Mouse (Mus musculus) left cerebral cortex, adult 2 months (tissue): ENCODE measurements at regions not wholly inside any gene's neighbourhood (a gene's known extent, or its start where the extent isn't known, plus 50 kb on each side); places are given as distances from the start of the nearest gene placed in this dataset.

ENCODE experiments used
- DNase-seq, 2 experiments: peaks; one replicate each; pipeline ENCODE4 v3.0.0; 2021 to 2022; ENCODE audit warnings: low spot score in 2 of 2, mixed read lengths in 1 of 2; ENCODE audit errors: extremely low spot score in 1 of 2
- H3K27ac ChIP-seq: fragments of 200-600 bp; 2 replicates; pipeline ENCODE4 v1.8.1; 2022
- H3K4me3 ChIP-seq: fragments of 200-600 bp; 2 replicates; pipeline ENCODE4 v1.8.1; 2022
- CTCF ChIP-seq: fragments of 200-600 bp; IDR thresholded peaks from 2 replicates; pipeline ENCODE4 v1.8.1; 2022; ENCODE audit warnings: antibody characterized with exemption, mild to moderate bottlenecking, moderate library complexity
- intact Hi-C: fragments of 180-260 bp; cut with DNase I; formaldehyde crosslinking; loops from one replicate; pipeline ENCODE4 v1.15.1; 2025

DNA sequence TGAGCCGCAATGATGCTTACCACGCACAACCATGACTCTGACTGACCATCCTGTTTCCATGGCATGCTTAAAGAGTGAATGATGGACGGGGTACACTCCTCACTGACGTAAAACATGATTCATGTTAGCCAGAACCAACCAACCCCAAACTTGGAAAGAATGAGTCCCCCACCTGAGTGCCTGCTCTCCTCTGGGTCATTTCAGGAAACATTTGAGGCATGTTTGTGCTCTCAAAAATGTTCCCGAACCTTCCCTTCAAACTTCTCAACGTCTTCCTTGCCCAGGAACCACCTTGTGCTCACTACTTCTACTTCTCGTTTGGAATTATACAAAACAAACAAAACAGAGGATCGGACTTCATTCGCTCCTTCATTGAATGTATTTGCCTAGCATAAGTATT lies 95.7 kb downstream of the Tmco5 start:
- DNase-seq = no peak

DNA sequence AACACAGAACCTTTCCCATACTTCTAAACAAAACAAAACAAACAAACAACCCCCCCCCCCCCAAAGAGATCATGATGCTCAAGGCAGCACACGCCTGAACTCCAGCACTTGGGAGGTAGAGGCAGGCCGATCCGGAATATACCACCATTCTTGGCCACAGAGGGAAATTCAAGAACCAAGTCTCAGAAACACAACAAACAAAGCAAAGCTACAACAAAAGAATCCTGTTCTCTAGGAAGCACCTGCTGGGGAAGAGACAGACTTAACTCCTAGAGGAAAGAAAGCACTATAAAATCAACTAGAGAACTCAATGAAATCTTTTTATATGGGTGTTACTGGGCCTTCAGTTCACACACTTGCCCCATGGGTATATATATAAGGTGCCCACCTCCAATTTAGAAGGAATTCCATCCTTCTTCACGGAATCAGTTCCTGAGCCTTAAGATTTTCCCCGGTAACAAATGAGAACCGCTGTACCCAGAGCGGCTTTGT lies 96.1 kb downstream of the Tmco5 start:
- TF ChIP-seq CTCF = no peak
- peak overlapping the region; percentile 50 for H3K4me3 ChIP-seq
- H3K27ac ChIP-seq = peak overlapping the region; percentile 97
- DNase-seq = no peak
- intact Hi-C loops = loop anchor here (1.0 to 5.0 kb wide), 5 partner anchors 44 to 258 kb away; no protein-coding TSS in a partner anchor

More for the DNA sequence above, 95.7 kb downstream of the Tmco5 start:
- TF ChIP-seq CTCF = no peak
- intact Hi-C loops = loop anchor here (2.0 to 5.0 kb wide), 2 partner anchors 73 to 258 kb away; no protein-coding TSS in a partner anchor
- Histone ChIP-seq H3K4me3 (no peak overlapping the region), H3K27ac (no peak overlapping the region)

DNA sequence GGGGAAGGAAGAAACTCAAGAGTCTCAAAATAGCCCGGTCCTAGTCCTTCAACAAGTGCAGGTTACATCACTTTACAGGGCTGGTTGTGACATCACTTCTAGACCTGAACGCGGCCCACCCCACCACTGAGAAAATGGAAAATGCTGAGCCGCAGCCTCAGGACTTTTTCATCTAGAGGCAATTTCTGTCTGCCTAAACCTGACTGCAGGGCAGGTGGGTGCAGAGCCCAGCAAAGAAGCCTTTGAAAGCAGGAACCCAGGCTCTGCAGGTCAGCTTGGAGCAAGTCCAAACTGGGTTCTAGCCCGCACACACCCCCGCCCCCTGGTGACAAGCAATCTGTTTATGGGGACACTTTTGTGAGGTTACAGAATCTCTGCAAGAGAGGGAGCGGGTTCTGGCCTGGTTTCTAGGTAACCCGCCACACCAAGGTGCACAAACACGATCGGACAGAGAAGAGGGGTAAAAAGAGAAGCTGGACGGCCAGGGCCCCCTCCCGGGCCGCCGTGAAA lies 96.7 kb downstream of the Tmco5 start:
- no peak for TF ChIP-seq CTCF
- Histone ChIP-seq H3K4me3 (peak overlapping the region; percentile 50), H3K27ac (peak overlapping the region; percentile 97)
- peak in 1 of 2 experiments; percentile 63 for DNase-seq
- intact Hi-C loops = loop anchor here (1.0 to 5.0 kb wide), 4 partner anchors 43 to 202 kb away; no protein-coding TSS in a partner anchor

DNA sequence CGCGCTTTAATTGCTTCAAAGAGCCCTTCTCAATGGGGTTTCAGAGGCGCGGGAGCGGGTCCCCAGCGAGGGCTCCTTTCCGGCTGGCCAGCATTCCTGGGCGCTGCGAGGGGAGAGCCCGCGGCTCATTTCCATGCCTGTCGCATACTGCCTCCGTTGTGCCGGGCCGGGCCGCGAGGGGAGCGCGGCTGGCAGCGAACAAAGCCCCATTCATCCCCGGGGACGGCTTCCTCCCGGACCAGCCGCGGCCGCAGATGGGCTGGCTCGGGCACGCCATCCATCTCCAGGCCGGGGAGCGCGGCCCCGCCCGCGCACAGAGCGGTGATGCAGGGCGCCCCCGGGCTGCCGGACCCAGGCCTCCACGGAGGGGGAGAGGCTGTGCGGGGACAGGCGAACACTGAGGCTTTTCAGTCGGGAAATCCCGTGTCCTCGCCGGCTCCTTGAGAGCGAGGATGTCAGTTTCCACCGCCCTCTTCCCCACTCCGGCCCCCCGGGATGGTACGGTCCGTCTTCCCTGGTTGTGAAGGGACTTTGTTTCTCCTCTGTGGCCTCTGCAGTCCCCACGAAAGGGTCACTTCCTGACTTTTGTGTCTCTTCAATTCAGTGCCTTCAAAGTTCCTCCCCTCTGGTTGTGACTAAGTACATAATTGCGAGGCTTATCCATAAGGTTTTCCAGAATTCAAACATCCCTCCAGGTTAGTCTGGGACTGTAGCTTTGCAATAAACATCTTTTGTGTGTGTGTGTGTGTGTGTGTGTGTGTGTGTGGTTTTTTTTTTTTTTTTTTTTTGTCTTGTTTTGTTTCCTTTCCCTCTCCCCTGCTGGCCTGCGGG lies 97.3 kb downstream of the Tmco5 start:
- Histone ChIP-seq H3K4me3 (peak overlapping the region; percentile 50), H3K27ac (peak overlapping the region; percentile 97)
- TF ChIP-seq CTCF = peak; percentile 28
- intact Hi-C loops = loop anchor here (1.0 to 5.0 kb wide), 4 partner anchors 42 to 201 kb away; no protein-coding TSS in a partner anchor
- DNase-seq = peak; percentile 84 to 90

DNA sequence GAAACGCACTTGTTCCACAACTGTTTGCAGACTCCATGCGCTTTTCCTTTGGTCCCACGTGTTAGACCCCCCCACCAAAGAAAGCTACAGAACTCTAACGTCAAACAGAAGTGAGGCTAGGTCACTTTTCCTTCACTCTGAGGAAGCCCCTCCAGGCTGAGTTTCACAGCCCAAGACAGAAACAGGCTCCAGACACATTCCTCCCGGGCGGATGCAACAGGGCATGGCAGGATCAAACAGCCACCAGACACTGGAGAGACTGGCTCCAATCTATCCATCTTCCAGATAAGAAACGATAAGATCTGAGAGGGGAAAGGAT lies 97.9 kb downstream of the Tmco5 start:
- no peak overlapping the region for H3K4me3 ChIP-seq
- H3K27ac ChIP-seq = peak overlapping the region; percentile 97
- TF ChIP-seq CTCF = no peak; the same call in 1 of the 2 replicates
- intact Hi-C loops = loop anchor here (5.0 kb wide), 1 partner anchor 201 kb away; no protein-coding TSS in a partner anchor
- DNase-seq = no peak

DNA sequence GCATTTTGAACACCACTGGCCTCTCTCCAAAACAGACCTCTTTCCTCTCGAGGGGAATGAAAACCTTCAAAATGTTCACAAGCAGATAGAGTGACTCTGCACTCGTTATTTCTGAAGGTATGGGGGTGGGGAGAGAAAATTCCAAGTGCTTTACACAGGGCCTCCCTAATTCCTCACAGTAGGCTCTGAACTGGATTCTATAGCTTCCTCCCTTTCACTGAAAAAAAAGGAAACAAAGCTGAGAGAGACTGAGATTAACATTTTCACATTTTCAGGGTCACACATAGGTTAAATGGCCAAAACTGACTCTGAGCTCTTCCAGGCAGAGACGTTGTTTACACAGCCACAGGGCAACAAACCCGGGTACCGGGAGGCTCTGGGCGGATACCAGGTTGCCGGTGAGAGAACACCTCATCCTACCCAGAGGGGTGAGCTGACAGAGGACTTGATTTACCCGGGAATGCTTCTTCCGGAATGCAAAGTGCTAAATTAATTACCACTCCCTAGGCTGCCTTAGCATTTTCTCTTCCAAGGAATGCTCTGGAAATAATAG lies 98.5 kb downstream of the Tmco5 start:
- DNase-seq = no peak
- peak overlapping the region; percentile 97 for H3K27ac ChIP-seq
- TF ChIP-seq CTCF = no peak
- H3K4me3 ChIP-seq = no peak overlapping the region
- intact Hi-C loops = loop anchor here (5.0 kb wide), 1 partner anchor 200 kb away; no protein-coding TSS in a partner anchor

DNA sequence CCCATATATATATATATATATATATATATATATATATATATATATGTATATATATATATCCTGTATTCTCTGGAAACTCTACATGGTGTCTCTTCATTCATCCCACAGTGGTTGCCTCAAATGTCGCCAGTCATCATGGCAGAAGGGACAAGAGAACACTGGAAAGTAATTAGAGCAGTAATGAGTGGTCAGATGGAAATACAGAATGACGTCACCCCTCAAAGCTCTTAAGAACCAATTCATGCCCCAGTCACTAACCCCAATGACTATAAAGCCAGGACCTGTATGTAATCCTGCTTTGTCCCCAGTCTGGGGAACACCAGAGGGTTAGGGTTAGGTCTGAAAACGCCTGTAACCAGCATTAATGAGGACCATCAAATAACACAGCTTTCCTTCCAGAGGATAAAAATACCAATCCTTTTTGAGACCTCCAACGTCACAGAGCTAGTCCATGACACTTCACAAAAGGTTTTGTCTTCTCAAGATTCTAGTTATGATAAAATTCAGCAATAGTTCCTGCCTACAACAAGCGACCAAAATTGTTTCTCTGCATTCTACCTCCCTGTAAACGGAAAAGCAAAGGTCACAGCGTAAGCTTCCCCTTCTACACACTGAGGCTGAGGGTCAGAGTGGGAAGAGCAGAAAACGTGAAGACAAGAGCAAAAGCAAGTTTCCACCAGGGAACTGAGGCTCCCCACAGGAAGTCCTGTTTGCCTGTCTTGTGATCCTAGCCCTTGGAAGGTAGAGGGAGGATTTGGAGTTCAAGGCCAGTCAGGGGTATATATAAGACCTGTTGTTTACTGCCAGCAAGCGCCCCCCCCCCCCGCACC lies 99.5 kb downstream of the Tmco5 start:
- DNase-seq = no peak
- no peak overlapping the region for H3K4me3 ChIP-seq
- no peak for TF ChIP-seq CTCF
- no peak overlapping the region for H3K27ac ChIP-seq
- intact Hi-C loops = loop anchor here (5.0 kb wide), 1 partner anchor 199 kb away; no protein-coding TSS in a partner anchor

DNA sequence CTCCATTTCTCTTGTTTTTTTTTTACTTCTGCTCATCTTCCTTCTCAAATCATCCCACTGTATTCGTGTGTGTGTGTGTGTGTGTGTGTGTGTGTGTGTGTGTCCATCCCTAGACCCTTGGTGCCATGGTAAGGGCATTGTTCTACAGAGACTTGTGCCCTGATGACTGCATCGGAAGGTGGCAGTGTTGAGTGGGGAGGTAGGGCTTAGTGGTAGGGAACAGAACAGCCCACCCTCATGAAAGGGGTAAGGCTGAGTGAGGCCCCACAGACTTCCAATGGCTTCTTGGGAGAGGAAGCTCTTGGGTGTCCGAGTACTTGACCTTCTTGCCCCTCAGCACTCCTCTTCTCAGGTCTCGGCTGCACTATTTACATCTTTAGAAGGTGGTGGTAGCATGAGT lies 100.3 kb downstream of the Tmco5 start:
- intact Hi-C loops = loop anchor here (5.0 kb wide), 1 partner anchor 198 kb away; no protein-coding TSS in a partner anchor
- no peak for DNase-seq
- no peak for TF ChIP-seq CTCF
- no peak overlapping the region for H3K27ac ChIP-seq
- no peak overlapping the region for H3K4me3 ChIP-seq

DNA sequence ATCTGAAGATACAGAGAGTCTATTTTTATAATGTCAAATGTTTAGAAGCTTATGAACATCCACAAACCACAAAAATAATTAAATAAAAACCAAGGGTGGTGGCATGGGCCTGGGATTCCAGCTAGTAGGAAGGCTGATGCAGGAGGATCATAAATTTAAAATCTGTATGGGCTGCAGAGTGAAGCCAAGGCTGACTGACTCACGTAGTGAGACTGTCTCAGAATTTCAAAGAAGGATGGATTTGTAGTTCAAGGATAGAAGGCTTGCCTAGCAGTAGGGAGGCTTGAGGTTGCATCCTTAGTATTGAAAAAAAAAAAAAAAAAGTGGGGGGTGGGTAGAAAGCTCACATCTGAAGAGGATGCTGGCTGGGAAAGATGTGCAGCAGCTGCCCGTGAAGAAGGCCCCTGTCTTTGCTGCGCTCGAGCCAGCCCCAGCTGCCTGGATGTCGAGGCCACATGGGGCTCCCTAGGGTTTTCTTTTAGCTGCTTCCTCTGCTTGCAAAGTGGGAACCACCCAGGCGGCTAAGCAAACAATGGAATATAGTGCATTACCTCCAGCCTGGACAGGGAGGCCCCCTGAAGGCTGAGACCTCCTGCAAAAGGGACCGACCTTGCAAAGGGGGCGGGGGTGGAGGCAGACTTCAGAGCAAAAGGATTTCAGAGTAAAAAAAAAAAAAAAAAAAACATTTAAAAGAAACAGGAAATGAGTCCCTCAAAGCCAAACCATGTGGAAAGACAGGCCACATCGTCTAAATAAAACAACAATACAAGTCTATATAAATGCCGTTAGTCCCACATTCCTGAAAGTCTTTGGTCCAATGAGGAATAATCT lies 101.3 kb downstream of the Tmco5 start:
- no peak; the same call in 1 of the 2 replicates for TF ChIP-seq CTCF
- DNase-seq = no peak
- no peak overlapping the region; the same call in 1 of the 2 replicates for H3K27ac ChIP-seq
- intact Hi-C loops = loop anchor here (5.0 kb wide), 1 partner anchor 198 kb away; no protein-coding TSS in a partner anchor
- H3K4me3 ChIP-seq = no peak overlapping the region

DNA sequence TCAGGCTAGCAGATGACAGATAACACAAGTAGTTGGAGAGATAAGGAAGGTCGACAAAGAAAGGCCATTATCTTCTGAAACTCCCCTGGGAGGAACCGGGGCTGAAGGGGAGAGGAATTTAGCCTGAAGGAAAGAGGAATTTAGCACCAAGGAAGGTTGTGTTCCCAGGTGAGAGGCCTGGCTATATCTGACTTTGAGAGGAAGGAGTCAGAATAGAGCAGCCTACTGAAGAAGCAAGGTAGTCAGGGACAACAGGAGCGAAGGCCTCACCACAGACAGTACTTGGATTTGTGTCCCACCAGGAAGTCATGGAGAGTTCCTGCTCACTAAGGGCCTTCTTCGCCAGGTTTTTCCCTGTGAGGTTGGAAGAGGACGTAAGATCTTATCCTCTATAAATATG lies 102.2 kb downstream of the Tmco5 start:
- no peak overlapping the region for H3K27ac ChIP-seq
- no peak for TF ChIP-seq CTCF
- DNase-seq = no peak
- no peak overlapping the region for H3K4me3 ChIP-seq
- intact Hi-C loops = no loop called here
